Mouse (Mus musculus) kidney, adult 8-10 months (tissue): ENCODE results near the gene Uprt.

Source experiments
- DNase-seq, 2 experiments: peaks; one replicate each; pipeline ENCODE4 v3.0.0; 2022

The Uprt gene

DNA sequence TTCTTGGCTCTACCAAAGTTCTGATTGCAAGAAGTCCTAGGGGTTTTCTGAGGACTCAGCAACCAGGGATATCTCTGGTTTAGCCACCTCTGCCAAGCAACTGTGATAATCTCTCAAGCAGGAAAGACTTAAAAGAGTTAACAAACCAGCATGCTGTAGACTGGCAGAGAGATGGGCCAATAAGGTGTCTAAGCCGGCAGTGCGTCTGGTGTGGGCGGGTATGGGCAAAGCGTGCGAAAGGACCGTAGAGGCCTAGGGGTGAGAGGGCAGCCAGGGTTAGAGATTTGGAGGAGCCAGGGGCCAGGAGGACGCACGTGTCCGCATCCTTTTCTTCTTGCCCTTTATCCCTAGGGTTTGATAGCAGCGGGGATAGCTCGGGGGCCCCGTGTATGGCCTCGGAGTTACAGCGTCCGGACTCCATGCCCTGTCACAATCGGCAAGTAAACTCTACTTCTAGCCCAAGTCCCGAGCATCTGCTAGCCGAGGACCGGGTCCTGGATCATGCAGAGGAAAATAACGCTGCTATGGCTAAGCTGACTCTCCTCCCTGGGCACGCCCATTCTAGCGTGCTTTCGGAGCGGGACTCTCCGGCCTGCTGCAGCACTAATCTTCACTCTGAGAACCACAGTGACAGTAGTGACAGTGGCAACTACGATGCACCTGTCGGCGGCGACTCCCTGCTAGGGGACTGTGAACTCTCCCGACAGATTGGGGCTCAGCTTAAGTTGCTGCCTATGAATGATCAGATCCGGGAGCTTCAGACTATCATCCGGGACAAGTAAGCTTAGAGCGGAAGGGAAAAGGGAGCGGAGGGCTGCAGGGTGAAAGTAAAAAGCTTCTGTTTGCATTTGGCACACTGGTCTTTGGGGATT, at the start of gene Uprt:
TSS of gene Uprt (plus strand) at position 247 of the 872 bp plus-strand sequence.
- peak; percentile 79 to 80 for DNase-seq

- DNase-seq, result peak; percentile 20 to 31
Observed at GRCm38 (mm10) chrX:104433456-104433855, 49.2 kb upstream of the Uprt start.

DNA sequence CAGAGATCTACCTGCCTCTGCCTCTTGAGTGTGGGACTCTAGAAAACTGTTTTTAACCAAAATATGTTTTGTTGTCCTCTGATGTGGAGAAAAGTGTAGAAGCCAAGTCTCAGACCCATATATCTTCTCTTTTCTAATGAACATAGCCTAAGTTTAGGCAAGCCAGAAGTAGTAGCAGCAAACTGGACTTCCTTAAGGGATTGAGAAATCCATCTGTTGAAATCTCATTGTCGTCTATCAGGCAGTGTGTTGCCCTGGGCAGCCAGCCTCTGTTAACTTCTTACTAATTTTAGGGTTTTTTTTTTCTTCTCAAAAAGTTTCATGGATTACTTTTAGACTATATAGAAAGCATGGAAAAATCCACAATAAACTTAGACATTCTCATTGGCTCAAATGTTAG, 30.2 kb upstream of the Uprt start:
- DNase-seq, result no peak

DNA sequence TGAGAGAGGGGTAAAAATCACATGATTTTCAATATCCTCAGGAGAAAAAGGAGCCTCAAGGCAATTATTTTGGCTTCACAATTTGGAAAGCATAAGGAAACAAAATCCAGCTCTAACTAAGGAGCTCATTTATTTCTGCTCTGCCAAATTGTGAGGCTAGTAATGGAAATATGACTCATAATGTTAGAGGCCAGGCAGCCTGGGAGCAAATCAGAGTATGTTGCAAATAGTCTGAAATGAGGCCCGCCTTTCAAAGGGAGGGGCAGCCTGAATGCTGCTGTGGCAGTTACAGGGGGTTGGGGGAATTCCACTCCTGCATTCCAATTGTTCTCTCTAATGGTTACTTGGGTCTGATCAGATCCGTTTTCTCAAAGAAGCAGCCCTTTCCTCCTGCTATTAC, 20.9 kb upstream of the Uprt start:
- DNase-seq, result no peak

DNA sequence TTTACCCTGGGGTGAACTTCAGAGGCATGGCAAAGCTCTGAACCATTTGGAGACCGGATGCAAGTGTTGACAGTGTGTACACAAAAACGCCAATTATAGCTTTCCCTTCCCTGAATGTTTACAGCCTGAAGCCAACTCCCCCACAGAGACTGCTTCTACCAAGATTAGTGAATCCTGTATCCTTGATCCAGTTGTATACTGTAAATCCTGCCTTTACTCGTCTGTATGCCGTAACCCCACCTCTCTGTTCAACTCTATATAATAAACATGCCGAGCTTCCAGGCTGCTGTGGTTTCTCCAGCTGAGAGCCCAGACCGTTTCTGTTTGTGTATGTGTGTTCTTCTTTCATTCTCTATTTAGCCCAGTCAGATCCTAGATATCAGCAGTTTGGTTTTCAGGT, 18.2 kb upstream of the Uprt start:
- DNase-seq, result no peak

GRCm38 (mm10) chrX:104478041-104478440, 4.6 kb upstream of the Uprt start:
- DNase-seq, result no peak

DNA sequence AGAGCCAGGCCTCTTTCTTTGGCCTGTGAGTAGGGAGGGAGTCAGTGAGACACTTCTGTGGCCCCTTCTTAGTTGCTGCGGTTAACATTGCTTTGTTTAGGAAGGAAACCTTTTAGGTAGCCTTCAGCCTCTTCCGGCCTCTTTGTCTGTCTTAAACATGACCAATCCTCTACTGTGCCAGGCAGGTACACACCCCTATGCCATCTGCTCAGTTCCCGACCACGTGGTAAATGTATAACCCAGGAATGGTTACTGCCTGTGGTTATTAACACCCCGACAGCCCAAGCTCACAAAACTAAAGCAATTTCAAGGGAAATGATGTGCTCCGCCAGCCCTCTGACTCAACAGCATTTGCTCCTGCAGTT, 808 bp downstream of the Uprt start:
- peak; percentile 20 to 45 for DNase-seq

- no peak for DNase-seq
Observed at GRCm38 (mm10) chrX:104485596-104485995, 3.0 kb downstream of the Uprt start.

DNA sequence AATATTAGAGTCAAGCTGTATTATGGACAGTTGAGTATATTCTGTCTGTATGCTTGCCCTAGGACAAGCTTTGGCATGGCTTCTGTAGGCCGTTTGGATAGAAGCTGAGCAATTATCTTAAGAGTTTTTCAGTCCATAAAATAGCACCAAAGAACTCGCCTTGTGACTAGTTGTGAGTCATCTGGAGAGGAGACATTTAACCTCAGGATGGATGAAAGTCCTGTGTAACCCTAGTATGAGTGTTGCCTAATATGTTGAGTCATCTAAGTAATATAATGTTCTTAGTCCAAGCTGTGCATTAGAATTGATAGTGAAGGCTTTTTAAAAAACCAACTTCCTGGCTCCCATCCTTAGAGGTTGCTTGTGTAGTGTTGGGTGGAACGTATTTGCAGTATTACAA, 5.4 kb downstream of the Uprt start:
- no peak for DNase-seq

DNA sequence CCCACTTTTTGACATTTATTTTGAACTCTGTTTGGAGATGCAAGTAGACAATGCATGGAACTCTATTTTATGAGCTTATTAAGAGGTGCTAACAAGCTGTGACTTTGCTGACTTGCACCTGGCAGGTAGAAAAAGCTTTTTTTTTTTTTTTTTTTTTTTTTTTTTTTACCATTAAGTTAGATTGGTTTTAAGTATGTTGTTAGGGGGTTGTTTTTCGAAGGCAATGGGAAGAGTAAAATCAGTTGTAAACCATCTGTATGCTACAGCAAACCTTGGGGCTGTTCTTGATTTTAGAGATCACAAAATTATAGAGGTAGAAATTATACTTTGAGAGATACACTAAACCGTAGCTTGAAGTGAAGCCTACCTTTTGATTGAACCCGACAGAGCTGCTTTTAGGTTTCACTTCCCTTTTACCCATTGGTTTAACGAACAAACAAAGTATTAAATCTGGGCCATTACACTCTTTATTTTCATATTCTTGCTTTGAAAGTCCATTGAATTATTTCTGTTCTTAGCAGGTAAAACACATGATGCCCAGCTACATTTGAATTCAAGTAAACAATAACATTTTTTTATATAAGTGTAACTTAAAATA, 6.4 kb downstream of the Uprt start:
- DNase-seq, result no peak

- no peak for DNase-seq
Observed at GRCm38 (mm10) chrX:104489626-104490355, 7.2 kb downstream of the Uprt start.

DNA sequence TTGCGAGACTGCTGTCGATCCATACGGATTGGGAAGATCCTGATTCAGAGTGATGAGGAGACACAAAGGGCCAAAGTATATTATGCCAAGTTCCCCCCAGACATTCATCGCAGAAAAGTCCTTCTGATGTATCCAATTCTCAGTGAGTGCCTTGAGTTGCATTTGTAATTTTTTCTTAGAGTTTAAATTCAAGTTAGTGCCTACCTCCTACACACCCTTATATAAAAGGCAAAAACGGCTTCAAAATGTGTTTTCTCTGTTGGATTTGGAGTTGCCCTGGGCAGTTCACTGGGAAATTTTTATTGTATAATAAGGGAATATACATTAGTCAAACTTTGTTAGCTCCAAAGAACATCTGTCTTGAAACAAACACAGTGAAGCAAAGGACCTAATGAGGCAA, 19.1 kb downstream of the Uprt start:
- DNase-seq, result no peak

DNA sequence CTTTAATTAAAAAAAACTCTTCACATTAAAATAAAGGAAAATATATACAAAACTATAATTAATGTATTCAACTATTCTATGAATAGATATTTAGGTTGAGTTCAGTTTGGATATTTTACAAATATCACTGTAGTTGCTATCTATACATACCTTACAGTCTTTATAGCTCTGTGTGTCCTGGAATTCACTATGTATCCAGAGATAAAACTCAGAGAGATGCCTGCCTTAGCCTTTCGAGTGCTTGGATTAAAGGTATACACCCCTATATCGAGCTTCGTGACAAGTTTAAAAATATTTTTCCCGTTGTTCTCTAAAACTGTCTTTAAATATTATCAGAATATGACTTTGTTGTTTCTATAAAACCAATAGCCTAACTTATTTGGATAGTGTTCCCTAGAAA, 60.0 kb downstream of the Uprt start:
- no peak for DNase-seq

- no peak for DNase-seq
Observed at GRCm38 (mm10) chrX:104543919-104544595, 61.4 kb downstream of the Uprt start.

- no peak for DNase-seq
Observed at GRCm38 (mm10) chrX:104545283-104545682, 62.7 kb downstream of the Uprt start.
